Mouse (Mus musculus): Measurements from ENCODE around the gene Slc8a2. TPM values are rescaled to one million over a fixed set of nuclear protein-coding genes. Genes with fewer than 3 reads are reported as not detected.

Gene Slc8a2
- total RNA-seq, 1 experiment from 2014 or later, result 3.3 TPM

DNA sequence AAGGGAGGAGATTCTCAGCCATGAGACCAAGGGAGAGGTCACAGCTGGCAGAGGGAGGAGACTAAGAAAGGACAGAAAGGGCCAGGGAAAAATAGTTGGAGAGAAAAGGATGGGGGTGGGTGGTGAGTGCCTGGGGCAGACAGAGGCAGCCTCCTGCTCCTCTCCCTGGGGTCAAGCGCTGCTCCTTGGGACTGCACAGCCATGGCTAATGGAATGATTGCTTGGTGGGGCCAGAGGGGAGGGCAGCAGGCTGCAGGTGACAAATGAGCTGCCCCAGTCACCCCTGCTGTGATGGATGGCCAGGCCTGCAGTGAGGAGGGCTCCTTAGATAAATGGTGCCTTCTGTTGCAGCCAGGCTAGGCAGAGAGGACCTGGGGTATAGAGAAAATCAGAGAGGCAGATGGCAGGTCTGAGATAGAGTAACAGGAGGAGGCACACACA, 42.5 kb downstream of the Slc8a2 start:
- DNase-seq, result no peak

DNA sequence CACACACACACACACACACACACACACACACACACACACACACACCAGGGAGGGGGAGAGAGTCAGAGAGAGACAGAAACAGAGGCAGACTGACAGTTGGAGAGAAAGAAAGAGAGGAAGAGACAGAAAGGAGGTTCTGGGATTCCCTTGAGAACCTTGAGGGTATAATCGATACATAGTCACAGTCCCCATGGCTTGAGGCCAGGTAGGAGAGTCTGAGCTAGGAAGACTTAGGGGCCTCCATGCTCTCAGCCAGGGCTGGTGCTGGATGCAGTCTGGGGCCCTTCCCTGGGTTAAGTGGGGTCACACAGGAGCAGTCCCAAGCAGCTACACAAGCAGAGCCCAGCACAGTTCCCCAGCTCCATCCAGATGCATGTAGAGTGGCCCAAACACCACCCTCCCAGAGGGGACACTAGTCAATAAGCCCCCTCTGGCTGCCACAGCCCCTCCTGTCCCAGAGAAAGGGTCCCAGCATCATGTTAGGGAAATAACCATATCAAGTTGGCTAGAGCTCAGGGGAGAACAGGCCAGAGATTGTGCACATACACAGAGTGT, 43.0 kb downstream of the Slc8a2 start:
- DNase-seq, result no peak

DNA sequence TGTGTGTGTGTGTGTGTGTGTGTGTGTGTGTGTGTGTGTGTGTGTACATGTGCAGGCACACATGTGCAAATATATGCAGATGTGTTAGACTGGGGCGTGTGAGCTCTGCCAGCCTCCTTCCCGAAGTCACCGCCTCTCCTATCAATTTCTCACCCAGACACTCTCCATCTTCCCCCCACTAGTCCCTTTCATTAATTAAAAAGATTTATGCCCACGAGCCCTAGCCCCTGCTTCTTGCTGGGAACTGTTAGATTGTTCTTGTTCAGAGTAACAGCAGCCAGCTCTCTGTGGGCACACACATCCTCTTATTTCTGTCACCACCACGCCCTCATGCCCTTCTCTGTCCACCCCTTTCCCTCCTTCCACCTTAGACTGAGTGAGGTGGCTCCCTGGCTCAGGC, 43.5 kb downstream of the Slc8a2 start:
- no peak for DNase-seq

DNA sequence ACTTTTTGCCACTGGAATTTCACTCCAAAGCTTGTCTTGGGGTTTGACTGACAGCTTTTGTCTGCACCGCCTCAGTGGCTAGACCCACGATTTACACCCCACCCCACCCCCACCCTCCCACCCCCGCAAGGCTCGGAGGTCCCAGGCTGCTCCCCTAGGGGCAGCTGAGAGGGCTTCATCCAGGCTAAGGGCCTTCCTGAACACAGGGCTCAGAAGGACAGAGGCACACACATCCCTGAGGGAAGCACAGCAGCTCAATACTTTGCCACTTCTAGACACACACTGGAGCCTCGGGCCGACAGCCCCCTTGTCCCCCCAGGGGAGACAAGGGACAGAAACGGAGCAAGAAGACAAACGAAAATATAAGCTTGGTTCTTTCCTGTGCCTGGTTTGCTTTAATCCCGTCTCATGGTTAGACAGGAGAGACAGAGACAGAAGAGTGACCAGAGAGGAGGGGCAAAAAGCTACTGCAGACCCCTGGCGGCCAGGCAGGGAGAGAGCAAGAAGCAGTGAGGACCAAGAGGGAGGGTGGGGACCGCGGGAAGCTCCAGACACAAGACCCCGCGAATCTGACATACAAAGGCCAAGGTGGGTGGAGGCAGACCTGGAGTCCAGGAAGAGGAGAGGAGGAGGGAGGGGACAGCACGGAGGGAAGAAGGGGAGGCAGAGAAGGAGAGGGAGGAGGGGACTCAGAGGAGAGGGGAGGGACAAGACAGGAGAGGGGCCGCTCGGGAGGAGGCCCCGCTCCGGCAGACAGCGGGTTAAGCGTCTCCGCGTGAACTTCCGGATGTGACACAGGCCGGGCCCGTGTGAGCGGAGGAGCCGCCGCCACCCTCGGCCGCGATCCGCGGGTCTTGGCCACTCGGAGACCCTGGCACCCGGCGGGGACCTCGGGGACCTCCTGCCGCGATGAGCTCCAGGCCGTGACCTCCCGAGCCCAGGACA, 45.2 kb downstream of the Slc8a2 start, which contains the start of gene Meis3:
TSS of gene Meis3 (plus strand) at position 494 of the 945 bp plus-strand sequence.
- DNase-seq, result peak; percentile 64

DNA sequence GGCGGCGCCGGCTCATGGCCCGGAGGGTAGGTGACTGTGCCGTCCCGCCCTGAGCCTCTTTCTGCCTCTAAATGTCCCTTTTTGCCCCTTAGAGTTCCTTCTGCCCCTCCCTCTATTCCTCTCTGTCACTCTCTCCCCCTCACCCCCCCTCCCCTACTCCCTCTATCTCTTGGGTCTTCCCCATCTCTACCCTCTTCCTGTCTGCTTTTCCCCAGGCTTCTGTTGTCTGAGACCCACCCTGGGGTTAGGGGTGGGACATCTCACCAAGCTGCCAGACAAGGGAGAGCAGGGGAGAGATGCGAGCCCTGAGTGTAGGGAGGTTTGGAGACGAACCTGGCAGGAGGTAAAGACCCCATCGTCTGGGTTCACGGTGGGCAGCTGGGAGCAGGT, 45.9 kb downstream of the Slc8a2 start:
- DNase-seq, result no peak

DNA sequence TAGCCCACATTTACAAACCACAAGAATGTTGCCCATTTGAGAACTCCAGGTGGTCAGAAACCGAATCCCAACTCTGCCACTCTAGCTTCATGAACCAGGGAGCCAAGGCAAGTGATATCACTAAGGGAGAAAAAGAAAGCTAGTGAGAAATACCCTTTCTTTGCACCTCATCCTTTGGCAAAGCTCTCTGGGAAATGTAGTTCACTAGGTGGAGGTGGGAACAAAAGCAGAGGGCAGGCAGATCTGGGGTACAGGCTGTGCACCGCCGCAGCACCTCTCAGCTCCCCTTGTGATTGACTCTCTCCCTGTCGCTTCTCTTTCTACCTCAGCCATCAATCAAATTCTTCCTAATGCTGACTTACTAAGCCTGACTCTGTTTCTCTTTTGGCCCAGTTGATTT, 48.5 kb downstream of the Slc8a2 start:
- no peak for DNase-seq

DNA sequence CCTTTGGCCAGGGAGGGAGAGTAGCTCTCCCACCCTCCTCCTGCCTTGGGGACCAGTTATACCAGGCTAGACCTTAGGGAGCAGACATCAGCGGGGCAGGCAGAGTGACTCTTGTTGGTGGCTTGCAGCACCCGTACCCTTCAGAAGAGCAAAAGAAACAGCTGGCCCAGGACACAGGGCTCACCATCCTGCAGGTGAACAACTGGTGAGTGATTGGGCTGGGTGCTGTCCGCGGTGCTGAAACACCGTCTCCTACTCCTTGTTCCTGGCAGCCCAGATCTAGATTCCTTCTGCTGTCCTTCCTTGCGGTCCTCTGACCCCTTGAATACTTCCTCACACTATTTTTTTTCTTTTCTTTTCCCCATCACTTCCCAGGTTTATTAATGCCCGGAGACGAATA, 54.0 kb downstream of the Slc8a2 start:
- peak; percentile 70 for DNase-seq

DNA sequence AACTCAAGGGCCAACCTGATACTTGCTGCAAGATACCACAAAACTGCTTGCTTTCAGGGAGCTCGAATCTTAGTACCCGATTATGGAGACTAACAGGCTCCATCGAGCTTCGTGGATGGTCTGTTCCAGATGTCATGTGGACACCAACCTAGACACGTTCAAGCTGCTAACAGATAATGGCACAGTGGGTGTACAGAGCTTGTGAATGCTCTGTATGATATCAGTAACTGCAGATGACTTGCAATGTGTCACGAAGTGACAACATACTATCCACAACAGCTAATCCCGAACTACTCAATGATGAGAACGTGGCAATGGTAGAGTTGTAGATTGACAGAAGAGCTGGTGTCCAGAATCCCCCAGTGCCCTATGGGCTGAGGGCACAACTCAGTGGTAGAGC, 57.9 kb downstream of the Slc8a2 start:
- DNase-seq, result no peak

DNA sequence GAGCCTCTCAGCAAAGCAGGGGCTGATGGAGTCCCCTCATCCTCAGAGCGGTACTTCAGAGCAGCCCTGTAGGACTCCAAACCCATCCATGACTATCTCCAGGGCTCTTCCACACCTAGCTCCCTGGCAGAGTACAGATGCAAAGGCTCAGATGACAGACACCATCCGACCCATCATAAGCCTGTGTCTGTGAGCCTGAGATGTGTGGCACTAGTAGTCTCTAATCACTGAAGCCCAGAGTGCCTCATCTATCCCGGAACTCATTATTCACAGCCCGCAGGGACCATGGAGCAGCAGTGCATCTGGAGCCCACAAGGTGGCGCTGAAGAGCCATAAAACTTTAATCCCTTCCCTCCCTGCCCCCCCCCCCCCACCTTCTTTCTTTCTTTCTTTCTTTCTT, 62.7 kb downstream of the Slc8a2 start:
- peak; percentile 77 for DNase-seq

DNA sequence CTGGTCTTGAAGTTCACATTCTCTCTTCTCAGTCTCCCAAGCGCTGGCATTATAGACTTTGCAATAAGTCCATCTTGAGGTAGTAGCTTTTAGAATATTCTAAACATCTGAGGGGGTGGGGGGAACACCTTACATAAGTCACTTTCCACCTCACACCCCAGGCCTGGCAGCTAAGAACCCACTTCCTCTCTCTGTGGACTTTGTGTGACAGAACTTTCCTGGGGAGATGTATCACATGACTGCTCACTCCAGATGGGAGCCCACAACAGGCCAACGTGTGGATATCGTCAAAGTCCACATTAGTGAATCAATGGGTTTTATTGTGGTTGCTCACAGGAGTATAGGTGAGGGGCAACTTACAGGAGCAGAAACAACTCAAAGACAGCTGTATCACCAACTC, 64.1 kb downstream of the Slc8a2 start:
- DNase-seq, result no peak

DNA sequence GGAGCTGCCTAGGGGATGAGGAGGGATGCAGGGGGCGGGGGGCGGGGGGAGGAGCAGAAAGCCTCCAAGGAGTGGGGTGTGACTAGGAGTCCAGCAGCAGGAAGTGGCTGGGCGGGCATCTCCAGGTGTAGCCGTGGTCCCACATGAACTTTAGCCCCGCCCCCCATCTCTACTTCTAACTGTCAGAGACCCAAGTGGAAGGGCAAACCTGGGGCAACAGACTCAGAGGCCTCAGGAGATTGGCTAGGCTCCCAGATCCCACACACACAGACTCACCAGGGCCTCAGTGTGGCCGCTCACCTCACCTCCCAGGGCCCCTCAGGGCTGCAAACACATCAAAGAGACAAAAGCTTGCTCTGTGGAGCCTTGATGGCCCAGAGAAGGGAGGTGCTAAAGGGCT, 67.0 kb downstream of the Slc8a2 start:
- DNase-seq, result no peak

DNA sequence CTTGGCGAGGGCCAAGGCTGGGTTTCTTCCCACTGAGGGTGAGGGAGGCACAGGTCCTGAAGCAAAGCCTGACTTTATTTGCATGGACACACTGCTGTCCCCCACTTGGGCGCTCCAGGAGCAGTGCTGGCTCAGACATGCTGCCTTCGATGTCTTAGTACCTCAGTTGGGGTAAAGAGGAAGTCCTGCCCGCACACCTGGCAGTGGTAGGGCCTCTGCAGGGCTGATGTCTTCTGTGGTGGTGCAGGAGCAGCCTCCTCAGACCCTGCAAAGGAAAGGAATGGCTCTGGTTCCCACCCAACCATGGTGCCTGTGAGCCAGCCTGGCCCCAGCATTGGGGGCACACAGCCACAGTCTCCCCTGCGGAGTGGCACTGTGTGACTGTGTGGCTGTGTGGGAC, 67.5 kb downstream of the Slc8a2 start:
- no peak for DNase-seq

DNA sequence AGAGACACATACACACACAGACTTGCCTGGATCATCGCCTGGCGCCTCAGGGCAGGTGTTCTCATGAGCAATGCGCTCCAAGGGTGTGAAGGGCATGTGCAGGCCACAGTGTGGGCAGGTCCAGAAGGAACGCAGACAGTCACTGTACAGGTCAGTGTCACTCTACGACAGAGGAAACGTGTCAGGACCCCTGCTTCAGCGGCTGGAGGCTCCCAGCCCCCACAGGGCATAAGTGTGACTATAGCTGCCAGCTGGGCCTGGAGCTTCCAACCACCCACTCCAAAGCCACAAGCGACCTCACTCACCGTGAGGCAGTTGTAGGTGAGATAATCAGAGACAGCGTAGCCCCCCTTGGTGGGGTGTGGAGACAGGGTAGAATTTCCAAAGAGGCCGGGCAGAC, 68.9 kb downstream of the Slc8a2 start:
- DNase-seq, result no peak

DNA sequence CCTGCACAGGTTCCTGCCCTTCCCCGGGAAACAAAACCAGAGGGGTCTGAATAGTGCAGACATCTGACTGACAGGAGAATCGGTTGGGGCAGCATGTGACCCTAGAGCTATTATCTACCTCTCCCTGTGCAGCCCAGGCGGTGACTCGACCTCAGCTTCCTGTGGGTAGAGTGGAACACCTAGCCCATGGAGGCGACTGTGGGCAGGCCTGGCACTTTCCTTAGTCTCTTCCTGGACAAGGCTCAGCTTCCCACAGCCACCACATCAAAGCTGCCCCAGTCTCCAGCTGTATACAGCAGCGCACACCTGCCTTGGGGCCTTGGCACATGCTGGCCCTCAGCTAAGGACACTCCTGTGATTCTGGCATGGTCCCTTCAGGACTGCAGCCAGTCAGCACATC, 71.5 kb downstream of the Slc8a2 start:
- no peak for DNase-seq

DNA sequence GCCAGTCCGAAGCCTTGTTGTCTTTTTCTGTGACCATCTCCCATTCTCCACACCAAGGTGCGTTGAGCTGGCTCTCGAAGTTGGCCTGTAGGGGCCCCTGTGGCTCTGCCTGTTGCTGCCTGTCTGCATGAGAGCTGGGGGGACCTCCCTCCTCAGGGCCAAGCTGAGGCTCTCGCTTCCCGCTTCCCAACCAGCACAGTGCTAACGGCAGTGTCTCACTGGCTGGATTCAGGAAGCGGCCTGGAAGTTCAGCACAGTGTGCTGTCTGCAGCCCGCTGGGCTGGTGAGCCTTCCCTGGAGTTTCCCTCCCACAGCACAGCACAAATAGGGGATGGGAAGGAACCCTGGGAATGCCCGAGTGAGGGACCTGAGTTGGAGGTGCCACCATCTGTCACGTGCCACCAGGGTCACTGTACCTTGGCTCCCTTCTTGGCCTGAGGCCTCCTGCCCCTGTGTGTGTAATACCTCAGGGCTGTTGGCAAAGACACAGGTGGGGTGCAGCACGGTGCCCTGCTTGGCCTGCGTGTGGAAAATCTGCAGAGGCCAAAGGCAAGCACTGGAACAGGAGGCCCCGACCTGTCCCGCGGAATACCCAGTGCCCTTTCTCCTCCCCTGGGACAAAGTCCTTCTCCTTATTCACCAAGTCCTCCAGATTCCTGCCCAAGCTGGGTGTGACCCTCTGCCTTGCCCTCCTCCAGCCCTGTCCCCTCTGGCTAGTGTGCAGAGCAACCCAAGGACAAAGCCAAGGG, 73.3 kb downstream of the Slc8a2 start:
- no peak for DNase-seq

DNA sequence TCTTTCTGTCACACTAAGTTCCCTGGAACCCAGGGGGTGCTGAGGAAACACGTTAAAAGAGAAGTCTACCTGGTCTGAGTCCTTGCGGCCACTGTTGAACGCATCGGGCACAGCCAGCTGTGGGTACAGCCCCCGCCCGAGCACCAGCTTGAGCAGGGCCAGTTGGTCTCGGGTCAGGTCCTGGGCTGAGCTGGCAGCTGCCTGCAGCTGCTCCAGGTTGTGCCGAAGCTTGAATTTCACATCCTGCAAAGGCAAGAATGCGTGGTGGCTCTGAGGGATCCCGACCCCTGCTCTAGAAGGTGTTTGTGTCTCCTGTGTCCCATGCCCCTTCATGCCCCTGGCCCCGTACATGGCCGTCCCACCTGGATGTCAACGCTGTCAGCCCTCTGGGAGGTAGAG, 73.9 kb downstream of the Slc8a2 start:
- DNase-seq, result no peak

DNA sequence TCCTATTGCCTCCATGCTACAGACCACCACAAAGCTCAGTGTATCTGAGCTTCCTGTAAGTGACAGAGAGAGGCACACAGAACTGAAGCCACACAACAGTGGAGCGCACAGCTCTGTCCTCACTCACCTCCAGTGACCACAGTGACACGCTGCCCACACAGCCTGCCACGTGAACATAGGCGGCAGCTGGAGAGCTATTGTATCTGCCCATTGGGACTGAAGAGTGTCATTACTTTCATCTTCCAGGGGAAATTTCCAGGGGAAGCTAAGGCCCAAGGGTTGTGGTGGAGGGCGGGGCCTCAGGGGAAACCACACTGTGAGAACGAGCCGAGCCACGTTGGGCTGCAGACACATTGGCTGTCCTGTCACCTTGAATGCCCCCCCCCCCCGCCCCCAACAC, 75.2 kb downstream of the Slc8a2 start:
- DNase-seq, result no peak

DNA sequence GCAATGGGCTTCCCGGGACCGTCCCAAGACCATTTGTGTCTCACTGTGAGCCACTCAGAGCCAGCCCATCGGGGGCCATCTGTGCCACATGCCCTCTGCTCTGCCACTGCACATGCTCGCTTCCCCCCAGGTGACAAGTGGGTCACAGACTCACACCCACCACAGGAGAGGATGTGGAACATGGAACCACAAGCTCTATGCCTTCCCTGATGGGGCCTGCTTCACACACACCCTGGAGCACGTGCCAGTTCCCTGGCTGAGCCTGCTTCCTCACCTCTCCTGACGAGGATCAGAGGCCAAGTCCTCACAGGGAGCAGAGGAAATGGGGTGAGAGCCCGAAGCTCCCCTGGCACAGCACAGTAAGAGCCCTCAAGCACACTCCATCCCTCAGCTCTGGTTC, 77.5 kb downstream of the Slc8a2 start:
- no peak for DNase-seq

DNA sequence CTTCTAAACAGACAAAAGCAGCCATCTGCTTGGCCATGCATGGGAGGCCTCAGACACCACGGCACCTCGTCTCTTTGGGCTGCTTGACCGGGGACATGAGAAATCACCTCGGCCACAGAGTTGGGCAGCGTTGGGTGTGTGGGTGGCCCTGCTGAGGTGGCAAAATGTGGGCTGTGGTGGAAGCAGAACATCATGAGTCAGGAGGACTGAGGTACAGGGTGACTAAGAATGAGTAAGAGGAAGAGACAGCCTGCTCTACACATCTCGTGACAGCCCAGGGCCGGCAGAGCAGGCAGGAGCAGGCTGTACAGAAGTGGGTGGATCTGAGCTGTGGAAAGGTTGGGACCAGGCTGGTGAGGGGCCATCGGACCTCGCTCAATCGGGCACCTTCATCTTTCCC, 77.9 kb downstream of the Slc8a2 start:
- peak; percentile 55 for DNase-seq

DNA sequence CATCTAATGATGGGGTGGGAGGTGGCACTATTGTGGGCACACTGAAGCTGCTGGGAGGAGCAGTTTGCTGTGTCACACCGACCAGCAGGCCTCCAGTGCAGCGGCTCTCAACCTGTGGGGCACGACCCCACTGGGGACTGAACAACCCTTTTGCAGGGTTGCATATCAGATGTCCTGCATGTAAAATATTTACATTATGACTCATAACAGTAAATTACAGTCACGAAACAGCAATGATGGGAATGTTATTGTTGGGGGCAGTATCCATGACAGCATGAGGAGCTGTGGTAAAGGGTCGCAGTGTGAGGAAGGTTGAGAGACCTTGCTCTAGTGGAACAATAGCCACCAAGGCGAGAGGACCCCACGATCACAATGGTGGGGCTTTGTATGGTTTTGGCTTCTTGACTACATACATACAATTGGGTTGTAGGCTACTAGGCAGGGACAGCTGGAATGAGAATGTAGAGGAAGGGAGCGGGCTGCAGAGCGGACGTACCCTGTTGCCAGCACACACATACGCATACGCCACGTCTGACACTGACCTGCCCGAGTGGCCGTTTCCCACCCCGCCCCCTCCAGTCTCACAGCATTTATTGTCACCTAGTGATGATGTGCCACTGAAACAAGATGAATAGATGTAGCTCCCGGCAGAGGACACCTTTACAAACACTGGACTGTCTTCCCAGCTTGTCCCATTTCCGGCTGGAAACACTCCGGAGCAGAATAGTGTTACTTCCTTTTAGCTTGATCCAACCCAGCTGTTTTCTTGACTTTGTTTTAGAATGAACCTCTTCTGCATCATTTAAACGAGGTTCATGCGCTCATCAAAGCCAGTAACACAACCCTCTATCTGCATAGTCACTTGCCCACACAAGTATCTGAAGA, 79.4 kb downstream of the Slc8a2 start:
- no peak for DNase-seq
